Mouse (Mus musculus): ENCODE measurements around the gene Il11.

- TF ChIP-seq CTCF (IDR thresholded peaks at IDR 0.05; ENCODE audit: insufficient read depth, low read depth, low read length) = no peak
- no peak for TF ChIP-seq POLR2A (IDR thresholded peaks at IDR 0.05; ENCODE audit: insufficient read depth, low read depth, low read length)
These were observed 5.5 kb downstream of the Il11 start for GRCm38 (mm10) chr7:4776861-4777830.
